Mouse (Mus musculus): ENCODE data around the gene C330021F23Rik.

The C330021F23Rik gene

DNA sequence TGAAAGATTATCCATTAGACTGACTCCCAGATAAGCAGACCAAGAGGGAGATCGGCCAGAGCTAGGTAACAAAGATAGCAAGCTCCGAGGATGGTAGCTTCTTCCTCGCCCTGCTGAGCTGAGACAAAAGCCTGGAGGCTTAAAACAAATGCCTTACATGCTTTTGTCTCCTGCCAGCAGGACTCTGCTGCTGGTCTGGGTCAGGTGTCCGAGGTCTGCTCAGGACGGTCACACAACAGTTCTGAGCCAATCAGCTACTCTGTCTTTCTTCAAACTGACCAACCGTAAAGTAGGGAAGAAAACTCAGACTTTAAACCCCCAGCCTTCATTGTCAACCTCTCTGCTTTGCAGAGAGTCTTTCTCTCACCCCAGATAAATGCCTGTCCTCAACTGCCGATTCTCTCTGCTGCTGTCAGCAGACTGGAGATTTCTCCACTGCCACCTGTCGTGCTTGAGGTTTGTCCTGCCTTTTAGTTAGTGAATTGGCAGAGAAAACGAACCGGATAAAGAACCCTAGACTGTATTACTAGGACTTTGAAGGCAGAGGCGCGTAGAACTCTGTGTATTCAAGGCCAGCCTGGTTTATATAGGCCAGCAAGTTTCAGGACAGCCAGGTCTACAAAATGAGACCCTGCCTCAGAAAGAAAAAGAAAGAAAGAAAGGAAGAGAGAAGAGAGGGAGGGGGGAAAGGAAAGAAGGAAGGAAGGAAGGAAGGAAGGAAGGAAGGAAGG, at the start of gene C330021F23Rik:
C330021F23Rik (plus strand) TSS at position 350 of the 731 bp plus-strand sequence.
- TF ChIP-seq GATA4 (IDR thresholded peaks at IDR 0.05; ENCODE audit: insufficient replicate concordance, low read length), result no peak

DNA sequence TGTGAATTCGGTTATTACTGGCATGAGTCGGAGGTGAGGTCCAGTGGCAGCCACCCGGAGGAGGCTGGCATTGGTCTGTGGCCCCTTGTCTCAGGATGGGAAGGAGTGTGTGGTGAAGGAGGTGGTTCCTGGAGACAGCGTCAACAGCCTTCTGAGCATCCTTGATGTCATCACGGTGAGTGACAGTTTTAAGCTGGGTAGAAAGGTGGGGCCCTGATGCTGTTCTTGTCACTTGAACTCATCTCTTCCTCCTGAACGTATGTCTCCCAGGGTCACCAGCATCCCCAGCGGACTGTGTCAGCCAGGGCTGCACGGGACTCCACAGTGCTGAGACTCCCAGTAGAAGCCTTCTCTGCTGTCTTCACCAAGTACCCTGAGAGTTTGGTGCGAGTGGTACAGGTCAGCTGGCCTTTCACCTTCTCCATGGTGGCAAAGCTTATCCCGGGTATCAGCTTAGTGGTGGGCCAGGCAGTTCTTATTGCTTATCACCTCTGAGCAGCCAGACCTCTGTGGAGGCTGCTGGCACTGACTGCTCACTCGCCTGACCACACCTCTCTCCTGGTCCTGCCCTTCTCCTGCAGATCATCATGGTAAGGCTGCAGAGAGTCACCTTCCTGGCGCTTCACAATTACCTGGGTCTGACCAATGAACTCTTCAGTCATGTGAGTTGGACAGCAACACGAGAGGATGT, 45.6 kb upstream of the C330021F23Rik start:
- no peak for TF ChIP-seq GATA4 (IDR thresholded peaks at IDR 0.05; ENCODE audit: insufficient replicate concordance, low read length)

DNA sequence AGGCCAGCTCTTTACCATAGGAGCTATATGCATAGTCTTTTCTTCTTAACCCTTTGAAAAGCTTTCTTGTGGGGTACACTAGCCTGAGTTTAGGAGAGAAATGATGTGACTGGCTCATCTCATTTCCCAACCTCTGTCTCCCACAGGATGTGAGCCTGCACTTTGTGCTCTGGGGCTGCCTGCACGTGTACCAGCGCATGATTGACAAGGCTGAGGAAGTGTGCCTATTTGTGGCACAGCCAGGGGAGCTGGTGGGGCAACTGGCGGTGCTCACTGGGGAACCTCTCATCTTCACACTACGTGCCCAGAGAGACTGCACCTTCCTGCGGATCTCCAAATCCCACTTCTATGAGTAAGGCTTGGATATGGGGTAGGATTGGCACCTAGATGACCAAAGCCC, 37.0 kb upstream of the C330021F23Rik start:
- TF ChIP-seq GATA4 (IDR thresholded peaks at IDR 0.05; ENCODE audit: insufficient replicate concordance, low read length), result no peak

DNA sequence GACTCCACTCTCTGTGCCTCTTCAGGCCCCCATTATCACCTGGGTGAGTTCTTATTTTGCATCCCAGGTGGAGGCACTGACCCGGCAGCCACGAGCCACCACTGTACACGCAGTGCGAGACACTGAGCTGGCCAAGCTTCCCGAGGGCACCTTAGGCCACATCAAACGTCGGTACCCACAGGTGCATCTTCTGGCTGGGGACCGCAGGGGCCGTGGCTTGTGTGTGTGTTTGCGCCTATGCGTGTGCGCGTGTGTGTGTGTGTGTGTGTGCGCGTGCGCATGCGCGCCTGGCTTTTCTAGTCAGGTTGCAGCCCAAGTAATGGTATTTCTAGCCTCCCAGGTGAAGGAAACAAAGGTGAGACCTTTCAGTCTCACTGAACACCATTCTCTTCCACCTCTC, 35.9 kb upstream of the C330021F23Rik start:
- no peak for TF ChIP-seq GATA4 (IDR thresholded peaks at IDR 0.05; ENCODE audit: insufficient replicate concordance, low read length)

DNA sequence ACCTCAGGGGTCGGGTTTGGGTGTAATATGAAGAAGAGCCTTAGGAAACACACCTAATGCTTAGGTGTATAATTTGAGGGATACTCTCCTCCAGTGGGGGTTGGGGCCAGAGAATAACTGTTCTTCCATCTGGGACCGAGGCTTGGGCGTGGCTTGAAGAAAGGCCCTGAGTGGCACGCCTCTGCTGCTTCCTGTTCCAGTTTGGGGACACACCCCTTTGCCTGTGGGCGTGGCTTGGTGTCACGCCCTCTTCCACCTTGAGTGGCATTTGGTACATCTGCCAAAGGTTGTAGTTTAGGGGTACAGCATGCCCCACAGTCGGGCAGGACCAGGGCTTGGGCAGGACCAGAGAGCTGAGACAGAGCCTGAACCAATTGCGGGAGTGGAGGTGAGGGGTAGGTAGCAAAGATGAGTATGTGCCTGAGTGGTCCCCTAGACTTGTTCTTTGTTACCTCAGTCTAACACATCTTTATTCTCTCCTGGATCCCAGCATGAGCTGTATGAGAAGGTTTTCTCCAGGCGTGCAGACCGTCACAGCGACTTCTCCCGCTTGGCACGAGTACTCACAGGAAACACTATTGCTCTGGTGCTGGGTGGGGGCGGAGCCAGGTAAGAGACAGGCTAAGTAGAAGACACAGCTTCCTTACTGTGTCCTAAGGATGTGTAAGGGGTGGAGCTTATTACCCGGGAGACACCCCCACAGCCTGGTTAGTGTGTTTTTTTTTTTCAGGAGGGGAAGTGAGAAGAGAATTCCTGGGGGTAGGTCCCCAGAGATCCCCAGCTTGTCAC, 31.5 kb upstream of the C330021F23Rik start:
- TF ChIP-seq GATA4 (IDR thresholded peaks at IDR 0.05; ENCODE audit: insufficient replicate concordance, low read length), result no peak

DNA sequence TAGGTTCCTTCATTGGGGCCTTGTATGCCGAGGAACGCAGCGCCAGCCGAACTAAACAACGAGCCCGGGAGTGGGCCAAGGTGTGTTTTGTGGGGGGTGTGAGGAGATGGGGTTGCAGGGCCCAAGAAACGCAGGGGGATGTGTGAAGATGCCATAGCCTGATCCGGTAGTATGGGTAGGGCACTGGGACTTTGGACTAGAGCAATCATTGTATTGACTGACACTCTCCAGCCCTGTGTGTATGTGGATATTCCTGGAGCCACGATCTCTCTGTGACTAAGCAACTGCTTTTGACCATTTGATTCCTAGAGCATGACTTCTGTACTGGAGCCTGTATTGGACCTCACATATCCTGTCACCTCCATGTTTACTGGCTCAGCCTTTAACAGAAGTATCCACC, 30.9 kb upstream of the C330021F23Rik start:
- no peak for TF ChIP-seq GATA4 (IDR thresholded peaks at IDR 0.05; ENCODE audit: insufficient replicate concordance, low read length)

DNA sequence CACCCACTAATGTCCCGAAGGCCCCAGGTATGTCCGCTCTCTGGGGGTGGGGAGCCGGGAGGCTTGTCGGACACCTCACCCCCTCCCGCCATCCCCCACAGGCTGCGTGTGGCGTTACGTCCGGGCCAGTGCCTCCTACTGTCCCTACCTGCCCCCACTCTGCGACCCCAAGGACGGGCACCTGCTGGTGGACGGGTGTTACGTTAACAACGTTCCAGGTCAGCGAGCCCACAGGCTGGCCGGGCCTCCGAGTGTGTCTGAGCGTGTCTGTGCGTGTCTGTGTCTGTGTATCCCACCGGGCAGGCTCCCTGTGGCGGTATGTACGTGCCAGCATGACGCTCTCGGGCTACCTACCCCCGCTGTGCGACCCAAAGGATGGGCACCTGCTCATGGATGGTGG, 30.1 kb upstream of the C330021F23Rik start:
- TF ChIP-seq GATA4 (IDR thresholded peaks at IDR 0.05; ENCODE audit: insufficient replicate concordance, low read length), result no peak

DNA sequence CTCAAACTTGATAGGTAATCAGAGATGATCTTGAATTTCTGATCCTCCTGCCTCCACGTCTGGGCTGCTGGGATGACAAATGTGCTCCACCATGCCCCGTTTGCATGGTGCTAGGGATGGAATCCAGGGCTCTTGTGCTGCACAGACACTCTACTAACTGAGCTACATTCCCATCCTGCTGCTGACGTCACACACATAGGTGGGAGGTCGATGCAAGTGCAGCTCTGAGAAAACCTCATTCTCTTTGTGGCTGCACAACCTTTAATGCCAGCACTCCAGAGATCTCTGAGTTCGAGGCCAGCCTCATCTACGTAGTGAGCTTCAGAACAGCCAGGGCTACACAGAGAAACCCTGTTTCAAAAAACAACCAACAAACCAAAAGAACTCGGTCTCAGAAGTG, 28.6 kb upstream of the C330021F23Rik start:
- TF ChIP-seq GATA4 (IDR thresholded peaks at IDR 0.05; ENCODE audit: insufficient replicate concordance, low read length), result no peak

DNA sequence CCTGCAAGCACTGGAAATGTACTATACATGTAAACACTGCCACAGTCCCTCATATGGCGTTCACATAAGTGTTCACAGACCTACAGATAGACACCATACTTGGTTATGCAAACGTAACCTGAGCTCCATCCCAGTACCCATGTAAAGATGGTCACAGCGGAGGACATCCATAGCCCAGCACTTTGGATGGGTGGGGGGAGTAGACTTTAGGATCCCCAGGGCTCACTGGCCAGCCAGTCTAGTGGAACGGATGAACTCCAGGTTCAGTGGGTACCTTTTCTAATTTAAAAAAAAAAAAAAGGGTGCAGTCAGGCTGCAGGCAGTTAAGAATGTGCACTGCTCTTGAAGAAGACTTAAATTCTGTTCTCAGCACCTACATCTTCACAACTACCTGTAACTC, 27.7 kb upstream of the C330021F23Rik start:
- no peak for TF ChIP-seq GATA4 (IDR thresholded peaks at IDR 0.05; ENCODE audit: insufficient replicate concordance, low read length)

DNA sequence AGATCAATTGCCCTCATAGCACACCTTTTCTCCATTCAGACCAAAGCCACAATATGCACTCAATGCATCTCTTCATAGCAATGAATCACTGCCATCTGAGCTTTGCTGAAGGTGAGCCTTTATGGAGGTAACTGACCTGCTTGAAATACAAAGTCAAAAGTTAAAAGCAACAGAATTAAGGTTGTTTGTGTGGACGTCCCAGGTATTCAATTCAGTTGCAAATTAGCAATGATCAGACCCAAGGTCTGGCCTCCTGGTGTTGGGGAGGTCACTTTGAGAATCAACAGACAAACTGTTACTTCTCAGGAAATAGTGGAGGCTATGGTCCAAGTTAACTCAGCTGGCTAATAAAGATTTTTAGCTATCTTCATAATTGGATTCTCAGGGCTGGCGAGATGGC, 21.3 kb upstream of the C330021F23Rik start:
- no peak for TF ChIP-seq GATA4 (IDR thresholded peaks at IDR 0.05; ENCODE audit: insufficient replicate concordance, low read length)

DNA sequence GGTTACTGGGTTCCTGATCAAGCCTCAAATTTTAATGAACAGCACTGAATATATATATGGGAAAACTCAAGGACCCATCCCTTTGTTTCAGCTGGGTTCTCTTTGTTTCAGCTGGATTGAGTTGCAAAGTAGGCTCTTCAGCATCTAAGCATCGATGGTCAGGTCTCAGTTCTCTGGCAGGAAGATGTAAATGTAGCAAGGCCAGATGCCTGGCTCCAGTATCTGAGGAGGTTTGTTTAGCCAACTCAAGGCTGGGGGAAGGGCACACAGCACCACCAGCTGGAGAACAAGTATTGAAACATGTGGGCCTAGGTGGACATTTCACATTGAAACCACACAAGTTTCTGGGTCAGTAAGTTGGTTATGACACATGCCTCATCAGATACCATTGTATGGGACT, 15.6 kb upstream of the C330021F23Rik start:
- TF ChIP-seq GATA4 (IDR thresholded peaks at IDR 0.05; ENCODE audit: insufficient replicate concordance, low read length), result no peak

DNA sequence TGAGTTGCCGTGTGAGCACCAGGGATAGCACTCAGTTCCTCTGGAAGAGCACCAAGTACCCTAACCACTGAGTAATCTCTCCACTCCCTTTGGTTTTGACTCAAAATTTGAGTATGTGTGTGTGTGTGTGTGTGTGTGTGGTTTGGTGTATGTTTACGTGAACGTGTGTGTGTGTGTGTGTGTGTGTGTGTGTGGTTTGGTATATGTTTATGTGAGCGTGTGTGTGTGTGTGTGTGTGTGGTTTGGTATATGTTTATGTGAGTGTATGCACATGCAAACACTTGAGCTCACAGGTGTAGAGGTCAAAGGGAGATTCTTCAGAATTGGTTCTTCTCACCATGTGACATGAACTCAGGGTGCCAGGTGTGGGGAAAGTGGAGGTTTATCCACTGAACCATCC, 11.7 kb upstream of the C330021F23Rik start:
- no peak for TF ChIP-seq GATA4 (IDR thresholded peaks at IDR 0.05; ENCODE audit: insufficient replicate concordance, low read length)

DNA sequence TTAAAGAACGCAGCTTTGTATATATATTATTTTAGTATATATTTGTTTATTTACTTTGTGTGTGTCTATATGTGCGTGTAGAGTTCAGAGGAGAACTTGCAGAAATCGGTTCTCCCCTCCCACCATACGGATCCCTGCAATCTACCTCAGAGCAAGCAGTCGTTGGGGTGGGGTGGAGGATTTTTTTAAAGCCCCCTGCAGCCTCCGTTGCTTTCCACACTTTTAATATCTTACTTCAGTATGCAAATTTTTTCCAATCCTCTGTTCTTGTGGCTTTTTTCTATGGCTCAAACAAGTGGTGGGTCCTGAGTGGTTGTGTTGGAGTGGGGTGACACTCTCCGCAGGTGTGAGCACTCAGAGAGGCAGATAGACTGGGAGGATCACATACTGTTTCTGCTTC, 588 bp downstream of the C330021F23Rik start:
- TF ChIP-seq GATA4 (IDR thresholded peaks at IDR 0.05; ENCODE audit: insufficient replicate concordance, low read length), result no peak

DNA sequence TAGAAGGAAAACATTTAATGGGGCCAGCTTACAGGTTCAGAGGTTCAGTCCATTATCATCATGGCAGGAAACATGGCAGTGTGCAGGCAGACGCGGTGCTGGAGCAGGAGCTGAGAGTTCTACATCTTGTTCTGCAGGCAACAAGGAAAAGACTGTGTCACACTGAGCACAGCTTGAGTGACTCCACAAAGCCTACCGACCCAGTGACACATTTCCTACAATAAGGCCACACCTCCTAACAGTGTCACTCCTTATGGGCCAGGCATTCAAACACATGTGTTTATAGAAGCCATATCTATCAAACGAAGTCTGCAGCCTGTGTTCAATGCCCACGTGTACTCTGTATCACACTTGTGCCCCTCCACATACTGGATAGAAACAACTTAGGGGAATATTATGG, 2.0 kb downstream of the C330021F23Rik start:
- TF ChIP-seq GATA4 (IDR thresholded peaks at IDR 0.05; ENCODE audit: insufficient replicate concordance, low read length), result no peak

DNA sequence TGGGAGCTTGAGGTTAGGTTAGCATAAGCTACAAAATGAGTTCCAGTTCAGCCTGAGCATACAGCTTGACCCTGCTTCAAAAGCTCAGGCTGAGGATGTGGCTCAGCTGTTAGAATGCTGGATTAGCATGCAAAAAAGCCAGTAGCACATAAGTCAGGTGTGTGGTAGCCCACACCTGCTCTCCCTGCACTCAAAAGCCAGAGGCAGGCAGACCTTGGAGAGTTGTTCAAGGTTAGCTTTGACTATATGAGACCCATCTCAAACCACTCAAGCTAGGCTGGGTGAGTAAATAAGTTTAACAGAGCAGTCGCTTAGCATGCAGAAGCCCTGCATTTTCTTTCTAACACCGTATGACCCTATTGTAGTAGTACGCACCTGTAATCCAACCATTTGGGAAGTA, 6.8 kb downstream of the C330021F23Rik start:
- TF ChIP-seq GATA4 (IDR thresholded peaks at IDR 0.05; ENCODE audit: insufficient replicate concordance, low read length), result no peak

Measured in liver, adult (tissue).